Mouse (Mus musculus): ENCODE results near the gene Far2.
A peak's percentile ranks its signal among the peaks of the same experiment; 100 is the strongest.

- TF ChIP-seq CTCF (IDR thresholded peaks at IDR 0.05; ENCODE audit: extremely low read depth, insufficient read depth, insufficient read length, insufficient replicate concordance) (peak; percentile 31; the same call in 1 of the 2 replicates), POLR2A (IDR thresholded peaks at IDR 0.05; ENCODE audit: low read depth, low read length) (no peak)
Observed at GRCm38 (mm10) chr6:148214765-148215164, 167.7 kb downstream of the Far2 start.

Data from spleen, adult 2 months (tissue).